1 mouse cellular context compared by ENCODE assay signal in the genomic region with DNA sequence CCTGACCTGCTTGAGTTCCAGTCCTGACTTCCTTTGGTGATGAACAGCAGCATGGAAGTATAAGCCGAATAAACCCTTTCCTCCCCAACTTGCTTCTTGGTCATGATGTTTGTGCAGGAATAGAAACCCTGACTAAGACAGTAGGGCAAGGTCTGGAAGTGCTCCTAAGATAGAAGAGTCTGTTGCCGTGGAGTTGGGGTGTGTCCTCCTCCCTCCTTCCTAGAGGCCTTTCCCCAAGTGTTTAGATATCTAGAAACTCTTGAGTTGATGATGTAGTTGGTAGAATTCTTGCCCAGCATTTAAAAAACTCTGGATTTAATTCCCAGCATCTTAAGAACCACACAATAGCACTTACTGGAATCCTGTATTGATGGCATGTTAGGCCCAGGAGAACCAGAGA. TPM values are rescaled to one million over a fixed set of nuclear protein-coding genes. Genes with fewer than 3 reads are reported as not detected.
"Had no signal": no experiment of that assay in that cellular context is flagged by ENCODE, and none has a peak within 500 bp of the region (broad histone marks: within the 10 kb centered on the region; RNA-seq: fewer than 3 reads in every experiment).

No protein-coding gene starts in this region.

RNA-seq across cellular contexts. Expression of a gene that starts 54.7 kb away (rescaled TPM):
- total RNA-seq: gastrocnemius, adult 8-10 months had no signal
